Mouse (Mus musculus) brain, embryonic 18.5 days (tissue): ENCODE results near the gene Gm45213.

Experiments used
- DNase-seq: peaks from one replicate; pipeline ENCODE4 v3.0.0-alpha.2; 2012; ENCODE audit warnings: low read depth, low spot score

Gm45213 gene

GRCm38 (mm10) chr7:66043552-66044459 lies at the start of gene Gm45213:
Gene Gm45213, plus strand, starts transcription at chr7:66043602.
- DNase-seq: no peak

- DNase-seq: no peak
Measured at GRCm38 (mm10) chr7:66001035-66001754, 42.2 kb upstream of the Gm45213 start.

- DNase-seq: no peak
Measured at GRCm38 (mm10) chr7:66001797-66002196, 41.6 kb upstream of the Gm45213 start.

GRCm38 (mm10) chr7:66003447-66003846 lies 40.0 kb upstream of the Gm45213 start:
- DNase-seq: no peak

- DNase-seq: no peak
Measured at GRCm38 (mm10) chr7:66003865-66004638, 39.4 kb upstream of the Gm45213 start.

- no peak for DNase-seq
Measured at GRCm38 (mm10) chr7:66005066-66005465, 38.3 kb upstream of the Gm45213 start.

- DNase-seq: no peak
Measured at GRCm38 (mm10) chr7:66008161-66008891, 35.1 kb upstream of the Gm45213 start.

- no peak for DNase-seq
Measured at GRCm38 (mm10) chr7:66008892-66009273, 34.5 kb upstream of the Gm45213 start.

GRCm38 (mm10) chr7:66010518-66010917 lies 32.9 kb upstream of the Gm45213 start:
- no peak for DNase-seq

- DNase-seq: no peak
Measured at GRCm38 (mm10) chr7:66027747-66028146, 15.7 kb upstream of the Gm45213 start.

- no peak for DNase-seq
Measured at GRCm38 (mm10) chr7:66028766-66029512, 14.5 kb upstream of the Gm45213 start.

GRCm38 (mm10) chr7:66036809-66037208 lies 6.6 kb upstream of the Gm45213 start:
- DNase-seq: no peak

- no peak for DNase-seq
Measured at GRCm38 (mm10) chr7:66038261-66038660, 5.1 kb upstream of the Gm45213 start.

GRCm38 (mm10) chr7:66038730-66039129 lies 4.7 kb upstream of the Gm45213 start:
- no peak for DNase-seq

GRCm38 (mm10) chr7:66040026-66040814 lies 3.2 kb upstream of the Gm45213 start:
- no peak for DNase-seq

- DNase-seq: no peak
Measured at GRCm38 (mm10) chr7:66044617-66045016, 1.2 kb downstream of the Gm45213 start.

- no peak for DNase-seq
Measured at GRCm38 (mm10) chr7:66046921-66047918, 3.8 kb downstream of the Gm45213 start.

- DNase-seq: no peak
Measured at GRCm38 (mm10) chr7:66047975-66048374, 4.6 kb downstream of the Gm45213 start.
